Mouse (Mus musculus) heart, adult 11 months (tissue): ENCODE measurements around the gene Fam3c.

Source experiments
- DNase-seq: peaks from one replicate; pipeline ENCODE4 v3.0.0; 2022

Fam3c gene

GRCm38 (mm10) chr6:22356086-22356507, at the start of gene Fam3c:
TSS of gene Fam3c (minus strand) at chr6:22356243.
- peak; percentile 99 for DNase-seq

GRCm38 (mm10) chr6:22405021-22405420, 49.0 kb upstream of the Fam3c start:
- peak; percentile 55 for DNase-seq

GRCm38 (mm10) chr6:22403736-22404135, 47.7 kb upstream of the Fam3c start:
- DNase-seq = peak; percentile 29

- DNase-seq = no peak
These were observed 47.3 kb upstream of the Fam3c start for GRCm38 (mm10) chr6:22403317-22403716.

GRCm38 (mm10) chr6:22402548-22403164, 46.6 kb upstream of the Fam3c start:
- peak; percentile 74 for DNase-seq

GRCm38 (mm10) chr6:22402037-22402436, 46.0 kb upstream of the Fam3c start:
- DNase-seq = peak; percentile 41

GRCm38 (mm10) chr6:22398079-22398774, 42.2 kb upstream of the Fam3c start:
- DNase-seq = peak; percentile 15

- DNase-seq = peak; percentile 39
These were observed 39.2 kb upstream of the Fam3c start for GRCm38 (mm10) chr6:22395207-22395606.

GRCm38 (mm10) chr6:22390654-22391365, 34.8 kb upstream of the Fam3c start:
- DNase-seq = peak; percentile 88

GRCm38 (mm10) chr6:22385254-22385870, 29.3 kb upstream of the Fam3c start:
- DNase-seq = peak; percentile 72

- DNase-seq = peak; percentile 66
These were observed 24.2 kb upstream of the Fam3c start for GRCm38 (mm10) chr6:22380269-22380668.

GRCm38 (mm10) chr6:22379831-22380230, 23.8 kb upstream of the Fam3c start:
- DNase-seq = no peak

GRCm38 (mm10) chr6:22378462-22378861, 22.4 kb upstream of the Fam3c start:
- no peak for DNase-seq

- DNase-seq = peak; percentile 16
These were observed 18.7 kb upstream of the Fam3c start for GRCm38 (mm10) chr6:22374791-22375190.

GRCm38 (mm10) chr6:22373476-22373875, 17.4 kb upstream of the Fam3c start:
- peak; percentile 24 for DNase-seq

- peak; percentile 61 for DNase-seq
These were observed 10.9 kb upstream of the Fam3c start for GRCm38 (mm10) chr6:22366977-22367376.

- DNase-seq = peak; percentile 41
These were observed 7.5 kb upstream of the Fam3c start for GRCm38 (mm10) chr6:22363590-22363989.

- DNase-seq = no peak
These were observed 5.9 kb upstream of the Fam3c start for GRCm38 (mm10) chr6:22361941-22362340.

GRCm38 (mm10) chr6:22359019-22359418, 3.0 kb upstream of the Fam3c start:
- peak; percentile 86 for DNase-seq

- peak; percentile 68 for DNase-seq
These were observed 1.3 kb upstream of the Fam3c start for GRCm38 (mm10) chr6:22357351-22357750.

GRCm38 (mm10) chr6:22355396-22356085, 502 bp downstream of the Fam3c start:
- DNase-seq = no peak

- no peak for DNase-seq
These were observed 1.4 kb downstream of the Fam3c start for GRCm38 (mm10) chr6:22354675-22355074.

GRCm38 (mm10) chr6:22354031-22354430, 2.0 kb downstream of the Fam3c start:
- peak; percentile 70 for DNase-seq
